Comparison of ENCODE assay signal across 27 mouse cellular contexts in the genomic region with DNA sequence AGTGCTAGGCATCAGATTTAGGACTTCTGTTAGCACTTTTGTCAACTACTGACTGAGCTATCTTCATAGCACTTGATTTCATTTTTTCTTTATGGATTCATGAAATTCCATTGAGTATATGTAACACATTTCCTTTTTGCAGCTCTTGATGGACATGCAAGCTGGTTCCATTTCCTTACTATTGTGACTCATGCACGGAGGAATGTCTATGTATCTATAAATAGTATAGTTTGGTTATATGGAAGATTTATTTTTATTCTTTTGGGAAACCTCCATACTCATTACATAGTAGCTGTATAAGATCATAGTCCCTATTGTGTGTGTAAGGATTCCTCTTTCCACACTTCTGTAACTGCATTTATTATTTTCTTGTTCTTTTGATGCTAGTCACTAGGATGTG.
DNase-seq lines count a peak whose midpoint lies in the region; ATAC-seq and TF ChIP-seq lines count a peak whose summit lies in the region.
"Had no signal": no experiment of that assay in that cellular context is flagged by ENCODE, and none has a peak within 500 bp of the region (broad histone marks: within the 10 kb centered on the region; RNA-seq: fewer than 3 reads in every experiment).

No protein-coding gene starts in this region.

- H3K4me3 ChIP-seq in kidney, postnatal 0 days (replicated peaks; ENCODE audit: low read depth, low read length): no peak overlapping the region
- H3K4me3 ChIP-seq in embryonic fibroblast, embryonic 13.5 days (ENCODE audit: insufficient read depth, low read length): no peak overlapping the region
- H3K4me3 ChIP-seq: embryonic facial prominence, embryonic 12.5 days; forebrain, embryonic 13.5 days; limb, embryonic 12.5 days; liver, embryonic 13.5 days; midbrain, embryonic 12.5 days; neural tube, embryonic 15.5 days; stomach, embryonic 15.5 days had no signal

- no peak for TF ChIP-seq POLR2A in embryonic fibroblast, embryonic 13.5 days (IDR thresholded peaks at IDR 0.05; ENCODE audit: low read depth, low read length)

- H3K27me3 ChIP-seq in kidney, postnatal 0 days (ENCODE audit: insufficient read depth, low read length): no peaks in the 10 kb centered on the region
- H3K27me3 ChIP-seq: embryonic facial prominence, embryonic 12.5 days; forebrain, embryonic 13.5 days; limb, embryonic 12.5 days; liver, embryonic 13.5 days; midbrain, embryonic 12.5 days; neural tube, embryonic 15.5 days; stomach, embryonic 15.5 days had no signal

- H3K4me1 ChIP-seq in kidney, postnatal 0 days (replicated peaks; ENCODE audit: insufficient read depth, low read length): no peaks in the 10 kb centered on the region
- peaks cover 3% of the 10 kb centered on the region; the same call in 1 of the 2 replicates for H3K4me1 ChIP-seq in embryonic fibroblast, embryonic 13.5 days (ENCODE audit: control insufficient read depth, insufficient read depth, low read length)
- H3K4me1 ChIP-seq: embryonic facial prominence, embryonic 12.5 days; forebrain, embryonic 13.5 days; limb, embryonic 12.5 days; liver, embryonic 13.5 days; midbrain, embryonic 12.5 days; neural tube, embryonic 15.5 days; stomach, embryonic 15.5 days had no signal

- no peak for TF ChIP-seq CTCF in kidney, postnatal 0 days (IDR thresholded peaks at IDR 0.05; ENCODE audit: low read depth)
- TF ChIP-seq CTCF in embryonic fibroblast, embryonic 13.5 days (IDR thresholded peaks at IDR 0.05; ENCODE audit: borderline replicate concordance, insufficient read depth, low read length): no peak

- 68% methylated on average over 1 of the region's 1 CpGs for WGBS in kidney, postnatal 0 days

- H3K9ac ChIP-seq in kidney, postnatal 0 days (ENCODE audit: low read depth, low read length): no peak overlapping the region
- H3K9ac ChIP-seq: embryonic facial prominence, embryonic 12.5 days; forebrain, embryonic 13.5 days; limb, embryonic 12.5 days; liver, embryonic 13.5 days; midbrain, embryonic 12.5 days; neural tube, embryonic 15.5 days; stomach, embryonic 15.5 days had no signal

- H3K9me3 ChIP-seq in kidney, postnatal 0 days (replicated peaks; ENCODE audit: low read length): no peaks in the 10 kb centered on the region
- H3K9me3 ChIP-seq: embryonic facial prominence, embryonic 12.5 days; forebrain, embryonic 13.5 days; limb, embryonic 12.5 days; liver, embryonic 13.5 days; midbrain, embryonic 12.5 days; neural tube, embryonic 15.5 days; stomach, embryonic 15.5 days had no signal

- H3K36me3 ChIP-seq in kidney, postnatal 0 days (ENCODE audit: insufficient read depth, low read length): no peaks in the 10 kb centered on the region
- H3K36me3 ChIP-seq: embryonic facial prominence, embryonic 12.5 days; limb, embryonic 12.5 days; liver, embryonic 13.5 days; midbrain, embryonic 12.5 days; neural tube, embryonic 15.5 days; stomach, embryonic 15.5 days had no signal

- H3K27ac ChIP-seq in kidney, postnatal 0 days: no peak overlapping the region
- H3K27ac ChIP-seq in embryonic fibroblast, embryonic 13.5 days (ENCODE audit: insufficient read depth, low read length): peak overlapping the region; percentile 77; the same call in 1 of the 2 replicates
- H3K27ac ChIP-seq: embryonic facial prominence, embryonic 12.5 days; forebrain, embryonic 13.5 days; limb, embryonic 12.5 days; liver, embryonic 13.5 days; midbrain, embryonic 12.5 days; neural tube, embryonic 15.5 days; stomach, embryonic 15.5 days had no signal

- ATAC-seq in frontal cortex, adult (ENCODE audit: low TSS enrichment): peak; percentile 77
- no peak for ATAC-seq in kidney, postnatal 0 days (replicated peaks; ENCODE audit: low FRiP score, low read depth)
- no peak for ATAC-seq in CD4-positive, CD25-positive, alpha-beta regulatory T cell, adult 4 months
- ATAC-seq: forebrain, embryonic 13.5 days had no signal

- DNase-seq in frontal cortex, postnatal 14 days (ENCODE audit: low spot score in 2 of 2): no peak
- DNase-seq in kidney, postnatal 0 days (ENCODE audit: low spot score): peak; percentile 18
- DNase-seq in kidney, adult 9 months: no peak
- DNase-seq in 3T3-L1 (ENCODE audit: low read depth, low spot score): peak; percentile 63
- DNase-seq in left cerebral cortex, adult 9 months (ENCODE audit: low spot score in 2 of 2): no peak
- DNase-seq: B cell, adult 2 months; cerebellum, adult 11-12 months; cerebellum, postnatal 10 days; gastrocnemius, postnatal 14 days; heart, adult 11 months; heart, postnatal 10 days; kidney, adult 2 months; kidney, postnatal 14 days; liver, embryonic 13.5 days; lung, postnatal 10 days; right cerebral cortex, adult 18-20 months; thymus, adult 18-20 months; thymus, postnatal 36 days had no signal

- no peak overlapping the region for H3K4me2 ChIP-seq in kidney, postnatal 0 days (ENCODE audit: low read length)
- H3K4me2 ChIP-seq: embryonic facial prominence, embryonic 12.5 days; forebrain, embryonic 13.5 days; limb, embryonic 12.5 days; liver, embryonic 13.5 days; midbrain, embryonic 12.5 days; neural tube, embryonic 15.5 days; stomach, embryonic 15.5 days had no signal

Comparison
In these comparisons a context has a peak if more than half of its experiments do, and no peak if none do; other contexts are left out.
1. DNase-seq: peak in kidney, postnatal 0 days (single experiment) and 3T3-L1 (single experiment); none in frontal cortex, postnatal 14 days (0 of 2), kidney, adult 9 months (single experiment) and left cerebral cortex, adult 9 months (0 of 2).